Mouse (Mus musculus) kidney, embryonic 16.5 days (tissue): ENCODE data around the gene Isyna1. TPM values are rescaled to one million over a fixed set of nuclear protein-coding genes. Genes with fewer than 3 reads are reported as not detected.

ENCODE experiments used
- ATAC-seq: fragments of 200-750 bp; cut with Nextera tagmentation; 2 replicates; pipeline ENCODE4 v1.8.0; 2017; ENCODE audit warnings: moderate TSS enrichment; ENCODE audit not compliant: low FRiP score, low TSS enrichment
- H3K27ac ChIP-seq: fragments of 300-500 bp; sonication (generic); 2 replicates; pipeline ENCODE4 v1.5.1; 2014; ENCODE audit warnings: low read length
- H3K27me3 ChIP-seq: fragments of 300-500 bp; sonication (generic); 2 replicates; pipeline ENCODE4 v1.6.1; 2014; ENCODE audit warnings: low read length, control low read depth, mixed read lengths; ENCODE audit not compliant: insufficient read depth
- H3K36me3 ChIP-seq: fragments of 300-500 bp; sonication (generic); 2 replicates; pipeline ENCODE4 v1.6.1; 2014; ENCODE audit warnings: low read length, control low read depth, mixed read lengths; ENCODE audit not compliant: insufficient read depth
- H3K4me1 ChIP-seq: fragments of 300-500 bp; sonication (generic); 2 replicates; pipeline ENCODE4 v1.6.1; 2014; ENCODE audit warnings: low read length, control low read depth, mixed read lengths; ENCODE audit not compliant: insufficient read depth
- H3K4me2 ChIP-seq: fragments of 300-500 bp; sonication (generic); replicated peaks from 2 replicates; pipeline ENCODE4 v1.6.1; 2014; ENCODE audit warnings: low read depth, low read length
- H3K4me3 ChIP-seq: fragments of 300-500 bp; sonication (generic); 2 replicates; pipeline ENCODE4 v1.5.1; 2014; ENCODE audit warnings: mild to moderate bottlenecking, low read length
- H3K9ac ChIP-seq: fragments of 300-500 bp; sonication (generic); replicated peaks from 2 replicates; pipeline ENCODE4 v1.6.1; 2014; ENCODE audit warnings: low read length
- H3K9me3 ChIP-seq: fragments of 300-500 bp; sonication (generic); 2 replicates; pipeline ENCODE4 v1.6.1; 2016; ENCODE audit warnings: low read length, control low read depth
- WGBS: fragments of 180-500 bp; shearing (Covaris S2); extraction: QIAGEN DNeasy Blood & Tissue Kit; methylation state at CpG from one replicate; pipeline ENCODE4 v1.1.7; 2014; 5-methylcytosine and 5-hydroxymethylcytosine counted together
- polyA plus RNA-seq: library from polyadenylated mRNA; unstranded; fragments of >200 nt; fragmentation: Nextera tagmentation; extraction: Ambion mirVana; gene quantifications from 2 replicates; pipeline ENCODE4 v1.2.1, GENCODE M21; 2015

Isyna1 gene
- polyA plus RNA-seq, 1 experiment from 2014 or later, result 217 TPM

DNA sequence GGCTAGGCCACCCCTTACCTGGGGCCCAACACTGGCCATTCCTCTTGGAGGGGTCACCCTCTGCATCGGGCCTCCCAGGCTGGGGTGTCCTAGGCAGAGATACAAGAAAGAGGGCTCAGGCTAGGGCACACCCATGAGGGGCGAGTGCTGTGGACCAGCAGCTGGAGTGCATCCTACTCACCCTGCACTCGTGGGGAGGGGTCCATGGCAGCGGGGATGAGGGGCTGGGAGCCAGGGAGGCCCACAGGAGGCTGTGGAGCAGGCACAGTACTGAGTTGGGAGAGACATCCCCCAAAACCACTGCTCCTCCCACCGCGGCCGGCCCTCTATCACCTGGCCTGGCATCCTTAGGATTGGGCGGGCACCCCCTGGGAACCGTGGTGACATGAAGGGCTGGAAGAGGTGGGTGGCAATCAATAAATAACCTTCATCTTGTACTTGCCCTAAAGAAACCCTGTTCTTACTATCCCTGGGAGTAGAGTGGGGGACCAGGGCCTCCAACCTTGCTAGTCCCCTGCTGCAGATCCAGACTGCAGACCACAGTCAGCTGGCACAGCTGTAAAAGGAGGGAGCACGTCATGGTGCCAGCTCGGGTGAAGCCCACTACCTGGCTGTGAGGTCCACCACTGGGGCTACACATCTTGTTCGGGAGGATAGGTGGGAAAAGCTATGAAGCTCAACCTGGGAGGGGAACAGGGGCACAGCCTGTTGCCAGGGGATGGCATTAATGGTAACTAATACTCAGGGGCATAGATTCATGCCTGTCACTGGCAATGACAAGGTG lies 5.5 kb downstream of the Isyna1 start:
- no peaks in the 10 kb centered on the region for H3K27me3 ChIP-seq
- peak overlapping the region; percentile 84; the same call in 1 of the 2 replicates for H3K27ac ChIP-seq
- H3K9me3 ChIP-seq, result no peaks in the 10 kb centered on the region
- WGBS, result 83% methylated on average over 12 of the region's 12 CpGs
- no peak for ATAC-seq
- no peak overlapping the region for H3K4me2 ChIP-seq
- peak overlapping the region; percentile 32; the same call in 1 of the 2 replicates for H3K9ac ChIP-seq
- H3K36me3 ChIP-seq, result peaks cover 26% of the 10 kb centered on the region
- peaks cover 69% of the 10 kb centered on the region for H3K4me1 ChIP-seq
- H3K4me3 ChIP-seq, result no peak overlapping the region

DNA sequence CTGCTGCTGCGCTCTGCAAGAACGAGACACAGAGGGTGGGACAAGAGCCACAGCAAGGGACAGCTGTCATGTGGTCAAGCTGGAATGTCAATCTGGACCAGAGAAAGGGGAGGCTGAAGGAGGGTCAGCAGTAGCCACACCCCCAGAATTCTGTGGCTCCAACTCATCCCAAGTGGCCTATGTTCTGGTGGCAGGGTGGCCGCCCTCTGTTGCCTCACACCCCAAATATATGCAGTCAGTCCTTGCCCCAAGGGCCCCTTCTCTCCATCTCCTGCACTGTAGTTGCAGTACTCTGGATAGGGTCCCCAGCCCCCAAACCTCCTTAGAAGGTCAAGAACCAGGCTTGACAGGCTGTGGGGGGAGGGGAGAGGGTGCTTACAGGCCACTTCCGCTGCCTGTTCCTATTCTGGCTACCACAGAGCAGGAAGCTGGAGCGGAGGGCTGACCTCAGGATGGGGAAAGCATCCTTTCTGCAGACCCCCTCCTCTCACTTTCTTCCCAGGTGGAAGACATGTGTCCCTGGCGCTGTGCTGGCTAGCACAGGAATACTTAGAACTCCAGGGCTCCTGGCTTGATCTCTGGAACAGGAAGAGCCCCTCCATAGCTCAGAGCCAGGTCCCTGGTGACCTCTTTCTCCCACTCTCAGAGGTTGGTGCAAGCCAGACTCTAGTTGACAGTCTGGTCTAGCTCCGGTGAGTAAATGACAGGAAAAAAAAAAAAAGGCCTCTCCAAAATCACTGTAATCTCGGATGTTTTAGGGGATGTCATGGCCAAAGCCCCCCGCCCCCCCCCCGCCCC lies 6.5 kb downstream of the Isyna1 start:
- 19% methylated on average over 10 of the region's 10 CpGs for WGBS
- Histone ChIP-seq H3K9me3 (no peaks in the 10 kb centered on the region), H3K4me3 (peak overlapping the region; percentile 12; the same call in 1 of the 2 replicates), H3K4me2 (peak overlapping the region; percentile 48), H3K27ac (peak overlapping the region; percentile 84), H3K4me1 (peaks cover 64% of the 10 kb centered on the region), H3K27me3 (no peaks in the 10 kb centered on the region), H3K36me3 (peaks cover 25% of the 10 kb centered on the region), H3K9ac (peak overlapping the region; percentile 23)
- ATAC-seq, result no peak

DNA sequence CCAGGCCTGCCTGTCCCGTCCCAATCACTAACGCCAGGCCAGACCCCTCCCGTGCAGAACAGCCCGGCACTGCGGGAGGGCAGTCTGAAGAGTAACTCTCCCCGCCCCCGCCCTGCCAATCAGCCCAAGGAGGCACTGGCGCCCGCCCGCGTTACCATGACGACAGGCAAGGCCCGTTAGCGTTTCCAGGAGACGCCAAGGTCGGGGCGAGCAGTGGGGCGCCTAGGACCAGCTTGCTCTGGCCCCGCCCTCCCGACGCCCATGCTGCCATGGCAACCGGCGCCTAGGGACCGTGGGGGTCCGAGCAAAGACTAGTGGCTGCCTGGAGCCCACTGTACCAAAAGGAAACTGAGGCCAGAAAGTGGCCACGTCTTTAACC lies 7.1 kb downstream of the Isyna1 start:
- peak; percentile 30 for ATAC-seq
- H3K4me2 ChIP-seq, result peak overlapping the region; percentile 48
- peak overlapping the region; percentile 12; the same call in 1 of the 2 replicates for H3K4me3 ChIP-seq
- H3K36me3 ChIP-seq, result peaks cover 19% of the 10 kb centered on the region
- WGBS, result under 1% methylated on average over 26 of the region's 26 CpGs
- peaks cover 60% of the 10 kb centered on the region for H3K4me1 ChIP-seq
- no peaks in the 10 kb centered on the region for H3K27me3 ChIP-seq
- H3K9me3 ChIP-seq, result no peaks in the 10 kb centered on the region
- peak overlapping the region; percentile 84 for H3K27ac ChIP-seq
- peak overlapping the region; percentile 23; the same call in 1 of the 2 replicates for H3K9ac ChIP-seq

DNA sequence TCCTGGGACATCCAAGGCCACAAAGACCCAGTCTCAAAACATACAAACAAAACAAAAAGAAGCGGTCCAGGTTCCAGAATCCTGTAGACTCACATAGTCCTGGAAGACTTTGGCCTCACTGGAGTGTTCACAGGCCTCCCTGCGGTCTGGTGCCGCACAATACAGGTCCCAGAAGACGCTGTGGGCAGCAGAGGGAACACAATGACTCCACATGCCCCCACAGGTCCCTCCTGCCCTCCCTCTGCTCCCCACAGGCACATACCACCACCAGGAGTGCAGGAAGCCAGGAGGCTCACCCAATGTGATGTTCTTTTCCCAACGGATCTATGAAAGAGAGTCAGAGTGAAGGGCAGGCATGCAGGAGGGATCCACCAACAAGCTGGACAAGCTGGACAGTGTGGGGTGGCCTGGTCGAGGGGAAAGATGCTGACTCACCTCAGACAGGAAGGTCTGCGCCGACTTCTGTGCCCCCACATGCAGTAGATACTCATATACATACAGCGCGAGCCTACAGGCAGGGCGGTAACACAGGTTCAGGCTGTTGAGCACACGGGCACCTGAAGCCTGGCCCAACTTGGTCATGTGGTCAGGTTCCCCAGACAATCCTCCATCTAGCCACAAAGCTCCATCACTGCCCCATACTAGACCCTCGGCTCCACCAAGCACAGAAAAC lies 8.1 kb downstream of the Isyna1 start:
- ATAC-seq, result no peak

DNA sequence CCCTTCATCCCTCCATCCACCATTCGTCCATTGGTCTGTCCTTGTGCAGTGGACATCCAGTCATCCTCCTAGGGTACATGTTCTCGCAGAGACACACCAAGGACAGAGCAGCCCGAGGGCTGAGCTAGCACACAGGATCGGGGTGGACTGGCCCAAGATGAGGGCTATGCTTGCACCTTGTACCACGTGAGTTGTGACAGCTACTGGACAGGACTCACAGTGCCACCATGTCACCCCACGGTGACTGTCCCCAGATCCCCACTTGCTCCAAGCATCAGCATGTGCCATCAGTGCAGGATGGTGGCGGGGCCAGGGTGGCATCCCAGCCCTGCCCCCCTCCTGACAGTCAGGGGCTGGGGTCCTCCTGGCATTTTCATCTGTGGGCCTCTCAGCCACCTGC lies 10.4 kb downstream of the Isyna1 start:
- Histone ChIP-seq H3K4me1 (peaks cover 55% of the 10 kb centered on the region), H3K27me3 (no peaks in the 10 kb centered on the region), H3K4me2 (no peak overlapping the region), H3K36me3 (peaks cover 14% of the 10 kb centered on the region), H3K4me3 (no peak overlapping the region), H3K9me3 (no peaks in the 10 kb centered on the region), H3K9ac (no peak overlapping the region), H3K27ac (no peak overlapping the region)
- ATAC-seq, result no peak
- WGBS, result 60% methylated on average over 7 of the region's 7 CpGs

More for the DNA sequence above, 8.1 kb downstream of the Isyna1 start:
- Histone ChIP-seq H3K27me3 (no peaks in the 10 kb centered on the region), H3K36me3 (peaks cover 18% of the 10 kb centered on the region), H3K9ac (no peak overlapping the region), H3K9me3 (no peaks in the 10 kb centered on the region), H3K27ac (no peak overlapping the region), H3K4me1 (peaks cover 62% of the 10 kb centered on the region), H3K4me2 (no peak overlapping the region), H3K4me3 (no peak overlapping the region)
- WGBS, result 92% methylated on average over 13 of the region's 13 CpGs

DNA sequence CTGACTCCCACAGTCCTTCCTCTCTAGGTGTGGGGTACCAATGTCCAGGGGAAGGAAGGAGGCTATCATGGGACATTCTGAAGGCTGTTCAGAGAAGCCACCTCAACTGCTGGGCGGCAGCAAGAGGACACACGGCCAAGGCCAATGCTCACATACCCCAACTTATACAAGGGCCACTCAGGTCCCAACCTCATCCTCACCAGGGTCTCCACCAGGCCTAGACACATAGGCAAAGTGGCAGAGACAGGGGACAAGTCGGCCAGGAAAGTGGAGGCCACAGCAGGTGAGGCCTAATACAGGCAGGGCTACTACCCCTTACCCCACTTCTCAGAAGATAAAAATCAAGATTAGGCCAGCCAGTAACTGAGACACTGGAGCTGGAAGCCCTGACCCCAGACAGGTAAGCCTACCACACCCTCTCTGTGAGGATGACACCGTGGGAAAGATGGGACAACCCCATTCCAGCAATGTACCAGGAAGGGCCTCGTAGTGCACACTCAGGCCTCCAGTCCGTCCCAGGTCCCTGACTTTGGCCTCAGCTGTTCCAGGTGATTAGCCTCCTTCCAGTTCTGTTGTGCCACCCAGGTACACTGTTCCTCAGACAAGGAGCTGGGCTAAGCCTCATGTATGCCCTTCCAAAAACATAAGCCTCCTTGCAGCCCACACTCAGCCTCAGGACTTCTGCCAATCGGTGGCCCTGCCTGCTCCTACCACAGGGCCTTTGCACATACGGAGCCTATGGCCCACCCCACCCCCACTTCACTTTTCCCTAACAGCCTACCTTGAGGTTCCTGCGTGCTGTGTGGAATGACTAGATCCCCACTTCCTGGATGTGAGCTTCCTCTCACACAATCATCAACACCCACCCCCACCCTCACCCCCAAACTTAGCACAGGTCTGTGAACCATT lies 12.0 kb downstream of the Isyna1 start:
- Histone ChIP-seq H3K4me3 (no peak overlapping the region), H3K9ac (no peak overlapping the region), H3K4me2 (peak overlapping the region; percentile 98; the same call in 1 of the 2 replicates)

DNA sequence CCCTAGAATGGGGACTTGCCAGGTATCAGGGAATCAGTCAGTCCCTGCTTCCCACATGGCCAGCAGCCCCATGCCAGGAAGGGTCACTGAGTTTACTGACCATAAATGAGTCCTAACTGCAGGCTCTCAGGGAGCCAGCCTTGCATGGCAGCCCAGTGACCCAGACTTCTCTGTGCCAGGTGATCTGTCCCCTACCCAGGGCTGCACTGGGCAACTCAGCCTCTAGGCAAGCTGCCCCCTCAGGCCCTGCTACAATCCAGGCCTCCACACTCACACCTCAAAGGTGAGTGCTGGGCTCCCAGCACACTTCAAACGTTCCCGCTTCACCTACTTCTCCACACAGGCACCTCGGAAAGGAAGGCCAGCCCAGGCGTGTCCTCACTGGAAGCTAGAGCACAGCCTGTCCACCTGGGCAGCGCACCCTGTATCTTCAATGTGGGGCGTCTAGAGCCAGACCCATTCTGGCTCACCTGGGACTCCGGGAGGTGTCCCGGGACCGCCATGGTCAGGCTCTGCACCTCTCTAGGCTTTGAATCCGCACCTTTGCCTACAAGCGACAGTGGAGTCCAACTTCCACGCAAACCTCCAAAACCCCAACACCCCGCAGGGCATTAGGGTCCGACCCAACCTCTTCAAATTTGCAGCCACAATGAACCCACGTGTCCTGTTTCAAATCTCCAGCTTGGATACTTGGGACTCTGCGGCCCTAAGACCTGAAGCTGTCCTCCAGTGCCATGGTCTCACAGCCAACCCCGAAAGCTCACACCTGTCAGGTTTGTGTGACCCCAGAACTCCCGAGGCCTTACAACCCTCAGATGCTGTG lies 12.8 kb downstream of the Isyna1 start:
- 56% methylated on average over 18 of the region's 18 CpGs for WGBS
- Histone ChIP-seq H3K4me3 (peak overlapping the region; percentile 74), H3K4me2 (peak overlapping the region; percentile 98), H3K9ac (peak overlapping the region; percentile 91), H3K27ac (peak overlapping the region; percentile 100), H3K27me3 (no peaks in the 10 kb centered on the region), H3K4me1 (peaks cover 46% of the 10 kb centered on the region), H3K9me3 (no peaks in the 10 kb centered on the region), H3K36me3 (peaks cover 11% of the 10 kb centered on the region)
- ATAC-seq, result no peak

More for the DNA sequence above, 12.0 kb downstream of the Isyna1 start:
- Histone ChIP-seq H3K9me3 (no peaks in the 10 kb centered on the region), H3K4me1 (peaks cover 48% of the 10 kb centered on the region), H3K27me3 (no peaks in the 10 kb centered on the region), H3K27ac (peak overlapping the region; percentile 35), H3K36me3 (peaks cover 14% of the 10 kb centered on the region)
- ATAC-seq, result no peak
- 79% methylated on average over 9 of the region's 9 CpGs for WGBS

DNA sequence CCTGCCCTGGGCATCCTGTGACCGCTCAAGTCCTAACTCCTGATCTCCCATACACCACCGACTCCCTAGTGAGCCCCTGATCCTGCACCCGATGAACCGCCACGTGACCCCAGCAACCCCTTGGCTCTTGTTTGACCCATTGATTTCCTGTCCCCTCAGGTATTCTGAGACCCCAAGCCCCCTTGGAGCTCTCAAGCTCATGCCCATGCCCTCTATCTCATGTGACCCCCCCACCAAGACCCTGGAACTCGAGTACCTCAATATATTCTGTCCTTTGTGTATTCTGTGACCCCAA lies 13.4 kb downstream of the Isyna1 start:
- Histone ChIP-seq H3K4me2 (peak overlapping the region; percentile 98), H3K4me3 (peak overlapping the region; percentile 74), H3K9ac (peak overlapping the region; percentile 91), H3K27me3 (no peaks in the 10 kb centered on the region), H3K4me1 (peaks cover 46% of the 10 kb centered on the region), H3K9me3 (no peaks in the 10 kb centered on the region), H3K27ac (peak overlapping the region; percentile 100), H3K36me3 (peaks cover 6% of the 10 kb centered on the region)
- WGBS, result 15% methylated on average over 6 of the region's 6 CpGs
- ATAC-seq, result no peak
